Comparison of ENCODE assay signal across 9 mouse cellular contexts in the genomic region with DNA sequence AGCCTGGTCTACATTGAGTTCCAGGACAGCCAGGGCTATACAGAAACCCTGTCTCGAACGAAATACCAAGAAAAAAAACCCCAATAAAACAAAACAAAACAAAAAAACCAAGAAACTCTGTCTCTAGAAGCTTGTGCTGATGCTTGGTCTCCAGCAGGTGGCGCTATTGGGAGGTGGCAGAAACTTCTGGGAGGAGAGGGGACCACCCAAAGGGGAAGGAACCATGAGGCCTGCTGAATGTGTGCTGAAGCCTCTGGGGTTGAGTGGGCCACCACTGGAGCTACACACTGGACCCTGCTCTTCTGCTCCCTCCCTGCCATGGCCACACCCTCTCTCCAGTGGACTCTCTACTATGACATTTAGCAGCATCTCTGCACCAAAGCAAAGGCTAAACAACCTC. TPM values are rescaled to one million over a fixed set of nuclear protein-coding genes. Genes with fewer than 3 reads are reported as not detected.
DNase-seq lines count a peak whose midpoint lies in the region; ATAC-seq and TF ChIP-seq lines count a peak whose summit lies in the region.
"Had no signal": no experiment of that assay in that cellular context is flagged by ENCODE, and none has a peak within 500 bp of the region (broad histone marks: within the 10 kb centered on the region; RNA-seq: fewer than 3 reads in every experiment).

No protein-coding gene starts in this region.

- H3K36me3 ChIP-seq in heart, embryonic 12.5 days = peaks cover 78% of the 10 kb centered on the region
- H3K36me3 ChIP-seq in liver, embryonic 11.5 days (ENCODE audit: control insufficient read depth, insufficient read depth, low read length) = peaks cover 52% of the 10 kb centered on the region

- no peak overlapping the region for H3K4me3 ChIP-seq in heart, embryonic 12.5 days
- H3K4me3 ChIP-seq in liver, embryonic 11.5 days (ENCODE audit: low read depth, low read length) = no peak overlapping the region
- H3K4me3 ChIP-seq: heart, embryonic 13.5 days had no signal

- TF ChIP-seq POLR2A in brain, embryonic 14.5 days (IDR thresholded peaks at IDR 0.05; ENCODE audit: borderline replicate concordance, extremely low read depth, insufficient read depth, insufficient read length, poor library complexity, severe bottlenecking) = no peak

- peaks cover 16% of the 10 kb centered on the region for H3K4me1 ChIP-seq in heart, embryonic 12.5 days (replicated peaks)
- peaks cover 13% of the 10 kb centered on the region for H3K4me1 ChIP-seq in liver, embryonic 11.5 days (replicated peaks; ENCODE audit: control insufficient read depth, insufficient read depth, low read length)

- DNase-seq in heart, postnatal 10 days = peak; percentile 57 to 82
- DNase-seq in right cerebral cortex, postnatal 4 days = peak; percentile 79
- DNase-seq in right cerebral cortex, postnatal 36 days (ENCODE audit: low spot score in 2 of 2) = no peak
- peak; percentile 80 for DNase-seq in brain, embryonic 14.5 days (ENCODE audit: low read depth)
- DNase-seq in liver, embryonic 11.5 days (ENCODE audit: low spot score) = peak; percentile 55
- DNase-seq in thymus, postnatal 0 days (ENCODE audit: low spot score) = peak; percentile 81
- no peak for DNase-seq in left cerebral cortex, adult 11 months (ENCODE audit: low spot score)

- WGBS in heart, embryonic 12.5 days = 50% methylated on average over 3 of the region's 3 CpGs
- WGBS in liver, embryonic 11.5 days = 36% methylated on average over 3 of the region's 3 CpGs

- ATAC-seq in heart, embryonic 12.5 days (ENCODE audit: insufficient number of reproducible peaks, low FRiP score) = no peak
- ATAC-seq in liver, embryonic 11.5 days (replicated peaks; ENCODE audit: low FRiP score) = no peak

- H3K9ac ChIP-seq in heart, embryonic 12.5 days = no peak overlapping the region
- no peak overlapping the region for H3K9ac ChIP-seq in liver, embryonic 11.5 days (ENCODE audit: low read depth, low read length)
- H3K9ac ChIP-seq: heart, embryonic 13.5 days had no signal

- H3K4me2 ChIP-seq in heart, embryonic 12.5 days = no peak overlapping the region
- H3K4me2 ChIP-seq in liver, embryonic 11.5 days = no peak overlapping the region
- H3K4me2 ChIP-seq: heart, embryonic 13.5 days had no signal

- TF ChIP-seq CTCF in brain, embryonic 14.5 days (IDR thresholded peaks at IDR 0.05; ENCODE audit: borderline replicate concordance, extremely low read depth, insufficient read depth, insufficient read length) = peak; percentile 88

- no peak overlapping the region for H3K27ac ChIP-seq in heart, embryonic 12.5 days (ENCODE audit: poor library complexity, severe bottlenecking)
- no peak overlapping the region for H3K27ac ChIP-seq in liver, embryonic 11.5 days (ENCODE audit: low read depth, low read length)
- H3K27ac ChIP-seq: heart, embryonic 13.5 days had no signal

- no peaks in the 10 kb centered on the region for H3K9me3 ChIP-seq in heart, embryonic 12.5 days (replicated peaks)
- H3K9me3 ChIP-seq in liver, embryonic 11.5 days (ENCODE audit: control insufficient read depth, low read length) = no peaks in the 10 kb centered on the region
- H3K9me3 ChIP-seq: heart, embryonic 13.5 days had no signal

- no peaks in the 10 kb centered on the region for H3K27me3 ChIP-seq in heart, embryonic 12.5 days (replicated peaks)
- no peaks in the 10 kb centered on the region for H3K27me3 ChIP-seq in liver, embryonic 11.5 days (replicated peaks; ENCODE audit: control insufficient read depth, insufficient read depth, low read length)
- H3K27me3 ChIP-seq: heart, embryonic 13.5 days had no signal

- intact Hi-C loops in heart, postnatal 10 days (cut with DNase I) = loop anchor here (1.0 kb wide), 1 partner anchor 49 kb away; the partner anchor contains the start of gene Tor2a

RNA-seq across cellular contexts. Expression of gene Cdk9, which starts 4.2 kb away (rescaled TPM):
- 10 to 100 TPM; 35.4 to 37.6 TPM for total RNA-seq in heart, postnatal 10 days (2021)
- polyA plus RNA-seq in heart, embryonic 12.5 days (2016; fragmentation: Nextera tagmentation; extraction: Ambion mirVana) = 67.5 and 73.3 TPM in 2 replicates
- 197 and 278 TPM in 2 replicates for polyA plus RNA-seq in brain, embryonic 14.5 days (2012; rRNA removed)
- 83.4 and 84.5 TPM in 2 replicates for polyA plus RNA-seq in liver, embryonic 11.5 days (2014; fragmentation: Nextera tagmentation; extraction: Ambion mirVana)
- 125 and 146 TPM in 2 replicates for polyA plus RNA-seq in thymus, postnatal 0 days (2015; fragmentation: Nextera tagmentation; extraction: Ambion mirVana)

RNA-seq across cellular contexts. Expression of gene Fpgs, which starts 4.7 kb away (rescaled TPM):
- 10 to 100 TPM in 1 of 2 experiments, 1 to 10 TPM in 1; 9.9 to 11.7 TPM for total RNA-seq in heart, postnatal 10 days (2021)
- polyA plus RNA-seq in heart, embryonic 12.5 days (2016; fragmentation: Nextera tagmentation; extraction: Ambion mirVana) = 18.7 and 20.3 TPM in 2 replicates
- polyA plus RNA-seq in brain, embryonic 14.5 days (2012; rRNA removed) = 33.7 and 45.7 TPM in 2 replicates
- 46.2 and 47.1 TPM in 2 replicates for polyA plus RNA-seq in liver, embryonic 11.5 days (2014; fragmentation: Nextera tagmentation; extraction: Ambion mirVana)
- 21.0 and 24.1 TPM in 2 replicates for polyA plus RNA-seq in thymus, postnatal 0 days (2015; fragmentation: Nextera tagmentation; extraction: Ambion mirVana)

RNA-seq across cellular contexts. Expression of gene Sh2d3c, which starts 12.2 kb away (rescaled TPM):
- 10 to 100 TPM; 45.3 to 47.1 TPM for total RNA-seq in heart, postnatal 10 days (2021)
- polyA plus RNA-seq in heart, embryonic 12.5 days (2016; fragmentation: Nextera tagmentation; extraction: Ambion mirVana) = 35.4 and 36.0 TPM in 2 replicates
- 47.8 and 60.6 TPM in 2 replicates for polyA plus RNA-seq in brain, embryonic 14.5 days (2012; rRNA removed)
- polyA plus RNA-seq in liver, embryonic 11.5 days (2014; fragmentation: Nextera tagmentation; extraction: Ambion mirVana) = 13.4 and 14.2 TPM in 2 replicates
- polyA plus RNA-seq in thymus, postnatal 0 days (2015; fragmentation: Nextera tagmentation; extraction: Ambion mirVana) = 20.7 and 23.4 TPM in 2 replicates

RNA-seq across cellular contexts. Expression of gene 6330409D20Rik, which starts 32.2 kb away (rescaled TPM):
- not detected for total RNA-seq in heart, postnatal 10 days (2021)
- polyA plus RNA-seq in heart, embryonic 12.5 days (2016; fragmentation: Nextera tagmentation; extraction: Ambion mirVana) = not detected in 2 replicates
- 4.4 and 4.8 TPM in 2 replicates for polyA plus RNA-seq in brain, embryonic 14.5 days (2012; rRNA removed)
- 0.22 TPM in 1 of 2 replicates, not detected in the other for polyA plus RNA-seq in liver, embryonic 11.5 days (2014; fragmentation: Nextera tagmentation; extraction: Ambion mirVana)
- polyA plus RNA-seq in thymus, postnatal 0 days (2015; fragmentation: Nextera tagmentation; extraction: Ambion mirVana) = 0.26 and 0.44 TPM in 2 replicates

RNA-seq across cellular contexts. Expression of gene Tor2a, which starts 48.4 kb away (rescaled TPM):
- total RNA-seq in heart, postnatal 10 days (2021) = 10 to 100 TPM; 14.4 to 16.4 TPM
- 38.5 and 39.3 TPM in 2 replicates for polyA plus RNA-seq in heart, embryonic 12.5 days (2016; fragmentation: Nextera tagmentation; extraction: Ambion mirVana)
- 60.6 and 96.6 TPM in 2 replicates for polyA plus RNA-seq in brain, embryonic 14.5 days (2012; rRNA removed)
- polyA plus RNA-seq in liver, embryonic 11.5 days (2014; fragmentation: Nextera tagmentation; extraction: Ambion mirVana) = 57.2 and 60.5 TPM in 2 replicates
- 86.3 and 91.9 TPM in 2 replicates for polyA plus RNA-seq in thymus, postnatal 0 days (2015; fragmentation: Nextera tagmentation; extraction: Ambion mirVana)

Comparison
In these comparisons a context has a peak if more than half of its experiments do, and no peak if none do; other contexts are left out.
1. DNase-seq: peak in heart, postnatal 10 days (2 of 2), right cerebral cortex, postnatal 4 days (single experiment), brain, embryonic 14.5 days (single experiment), liver, embryonic 11.5 days (single experiment) and thymus, postnatal 0 days (single experiment); none in right cerebral cortex, postnatal 36 days (0 of 2) and left cerebral cortex, adult 11 months (single experiment).